Mouse (Mus musculus) E14TG2a.4 (cell line): ENCODE measurements at regions not wholly inside any gene's neighbourhood (a gene's known extent, or its start where the extent isn't known, plus 50 kb on each side); places are given as distances from the start of the nearest gene placed in this dataset.
A peak's percentile ranks its signal among the peaks of the same experiment; 100 is the strongest.

ENCODE experiments used
- H3K27me3 ChIP-seq: 2 replicates; pipeline ENCODE4 v1.6.1; 2014; ENCODE audit warnings: low read length, control low read depth; ENCODE audit not compliant: insufficient read depth
- H3K36me3 ChIP-seq: 2 replicates; pipeline ENCODE4 v1.6.1; 2014; ENCODE audit warnings: low read length, control low read depth; ENCODE audit not compliant: insufficient read depth
- H3K4me1 ChIP-seq: replicated peaks from 2 replicates; pipeline ENCODE4 v1.6.1; 2014; ENCODE audit warnings: low read depth, low read length, control low read depth
- H3K4me3 ChIP-seq: replicated peaks from 2 replicates; pipeline ENCODE4 v1.5.1; 2014; ENCODE audit warnings: mild to moderate bottlenecking, low read length
- H3K9me3 ChIP-seq: 2 replicates; pipeline ENCODE4 v1.6.1; 2014; ENCODE audit warnings: low read length, control low read depth
- CTCF ChIP-seq: conservative IDR thresholded peaks from 2 replicates; pipeline ENCODE4 v1.5.1; 2014; ENCODE audit warnings: low read length
- NANOG ChIP-seq: IDR thresholded peaks from 2 replicates; pipeline ENCODE4 v1.6.1; 2014; ENCODE audit warnings: borderline replicate concordance, low read length, mixed read lengths
- POU5F1 ChIP-seq: IDR thresholded peaks from 2 replicates; pipeline ENCODE4 v1.6.1; 2014; ENCODE audit warnings: low read length, borderline replicate concordance

GRCm38 (mm10) chr13:57191195-57191594, 295.4 kb upstream of the Trpc7 start:
- H3K9me3 ChIP-seq, result peaks cover 50% of the 10 kb centered on the region
- no peaks in the 10 kb centered on the region for H3K36me3 ChIP-seq
- TF ChIP-seq CTCF (no peak), POU5F1 (no peak), NANOG (no peak)
- H3K4me1 ChIP-seq, result peaks cover 6% of the 10 kb centered on the region; the same call in 1 of the 2 replicates
- H3K4me3 ChIP-seq, result no peak overlapping the region
- no peaks in the 10 kb centered on the region for H3K27me3 ChIP-seq

- no peak for TF ChIP-seq POU5F1
- TF ChIP-seq CTCF, result no peak
- Histone ChIP-seq H3K4me3 (no peak overlapping the region), H3K9me3 (peaks cover 35% of the 10 kb centered on the region), H3K36me3 (no peaks in the 10 kb centered on the region), H3K27me3 (no peaks in the 10 kb centered on the region), H3K4me1 (peaks cover 6% of the 10 kb centered on the region; the same call in 1 of the 2 replicates)
Measured at GRCm38 (mm10) chr13:57189246-57189645, 293.5 kb upstream of the Trpc7 start.

DNA sequence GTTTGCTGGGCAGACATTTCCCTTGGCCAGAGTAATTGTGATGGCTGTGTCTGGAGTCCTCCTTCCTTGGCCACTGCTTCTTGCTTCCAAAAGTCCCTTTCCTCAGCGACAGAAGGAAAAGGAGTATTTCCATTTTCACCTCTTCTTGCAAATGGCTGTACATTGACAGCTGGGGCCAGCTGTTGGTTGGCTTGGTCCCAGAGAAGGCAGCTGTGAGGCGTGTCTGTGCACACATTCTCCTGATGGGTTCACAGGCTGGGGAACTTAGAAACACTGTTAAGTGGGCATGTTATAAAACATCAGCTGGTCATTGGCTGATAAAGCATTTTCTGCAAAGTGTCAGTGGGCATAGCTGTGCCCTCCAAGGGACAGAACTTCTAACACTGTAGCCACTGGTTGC, 290.4 kb upstream of the Trpc7 start:
- Histone ChIP-seq H3K27me3 (no peaks in the 10 kb centered on the region), H3K4me1 (peaks cover 6% of the 10 kb centered on the region; the same call in 1 of the 2 replicates), H3K4me3 (no peak overlapping the region), H3K9me3 (peaks cover 6% of the 10 kb centered on the region), H3K36me3 (no peaks in the 10 kb centered on the region)
- TF ChIP-seq NANOG (no peak), POU5F1 (no peak), CTCF (no peak)

DNA sequence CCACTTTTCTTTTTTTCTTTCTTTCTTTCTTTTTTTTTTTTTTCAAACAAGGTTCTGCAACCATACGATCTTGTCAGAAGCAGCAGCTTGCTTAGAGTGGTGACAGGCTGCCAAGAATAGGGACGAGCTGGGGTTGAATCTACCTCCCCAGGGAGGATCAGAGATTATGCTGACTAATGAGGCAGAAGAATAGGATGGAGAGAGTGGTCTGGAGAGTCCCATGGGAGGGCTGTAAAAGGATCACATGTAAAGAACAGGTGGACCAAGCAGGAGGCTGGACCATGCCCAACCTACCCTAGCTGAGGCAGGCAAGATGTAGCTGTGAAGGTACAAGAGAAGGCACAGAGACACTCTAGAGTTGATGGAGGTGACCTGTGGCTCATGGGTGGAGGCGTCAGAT, 274.4 kb upstream of the Trpc7 start:
- Histone ChIP-seq H3K9me3 (peaks cover 11% of the 10 kb centered on the region), H3K36me3 (no peaks in the 10 kb centered on the region), H3K4me3 (no peak overlapping the region), H3K27me3 (no peaks in the 10 kb centered on the region), H3K4me1 (no peaks in the 10 kb centered on the region)
- TF ChIP-seq NANOG (no peak), POU5F1 (no peak), CTCF (no peak)

DNA sequence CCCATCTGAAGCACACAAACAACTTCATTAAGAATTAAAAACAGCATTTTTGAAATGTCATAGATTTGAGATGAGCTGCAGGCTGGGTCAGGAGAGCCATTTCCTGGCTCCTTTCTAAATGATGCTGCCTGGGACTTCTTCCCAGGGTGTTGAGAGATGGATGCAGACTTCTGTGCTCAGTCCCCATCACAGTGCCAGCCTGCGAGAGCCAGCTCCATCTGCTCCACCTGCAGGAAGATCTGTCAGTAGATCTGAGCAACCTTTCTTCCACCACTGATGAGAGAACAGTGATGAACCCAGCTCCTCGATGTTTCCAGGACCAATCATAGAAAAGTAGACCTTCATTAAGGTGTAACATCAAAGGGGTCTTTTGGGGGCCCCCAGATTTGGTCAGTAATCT, 273.8 kb upstream of the Trpc7 start:
- Histone ChIP-seq H3K9me3 (peaks cover 17% of the 10 kb centered on the region), H3K27me3 (no peaks in the 10 kb centered on the region), H3K4me1 (no peaks in the 10 kb centered on the region), H3K36me3 (no peaks in the 10 kb centered on the region), H3K4me3 (no peak overlapping the region)
- TF ChIP-seq CTCF, result no peak
- no peak for TF ChIP-seq NANOG
- TF ChIP-seq POU5F1, result no peak

GRCm38 (mm10) chr13:57165367-57165766, 269.6 kb upstream of the Trpc7 start:
- Histone ChIP-seq H3K4me1 (no peaks in the 10 kb centered on the region), H3K9me3 (peaks cover 29% of the 10 kb centered on the region), H3K27me3 (no peaks in the 10 kb centered on the region), H3K4me3 (no peak overlapping the region), H3K36me3 (no peaks in the 10 kb centered on the region)
- no peak for TF ChIP-seq POU5F1
- no peak for TF ChIP-seq CTCF
- no peak for TF ChIP-seq NANOG

GRCm38 (mm10) chr13:57152787-57153186, 257.0 kb upstream of the Trpc7 start:
- H3K4me1 ChIP-seq, result peaks cover 19% of the 10 kb centered on the region
- H3K4me3 ChIP-seq, result no peak overlapping the region
- TF ChIP-seq CTCF (no peak), POU5F1 (no peak), NANOG (peak; percentile 75)
- peaks cover 9% of the 10 kb centered on the region for H3K27me3 ChIP-seq
- H3K36me3 ChIP-seq, result no peaks in the 10 kb centered on the region
- H3K9me3 ChIP-seq, result peaks cover 3% of the 10 kb centered on the region; the same call in 1 of the 2 replicates

DNA sequence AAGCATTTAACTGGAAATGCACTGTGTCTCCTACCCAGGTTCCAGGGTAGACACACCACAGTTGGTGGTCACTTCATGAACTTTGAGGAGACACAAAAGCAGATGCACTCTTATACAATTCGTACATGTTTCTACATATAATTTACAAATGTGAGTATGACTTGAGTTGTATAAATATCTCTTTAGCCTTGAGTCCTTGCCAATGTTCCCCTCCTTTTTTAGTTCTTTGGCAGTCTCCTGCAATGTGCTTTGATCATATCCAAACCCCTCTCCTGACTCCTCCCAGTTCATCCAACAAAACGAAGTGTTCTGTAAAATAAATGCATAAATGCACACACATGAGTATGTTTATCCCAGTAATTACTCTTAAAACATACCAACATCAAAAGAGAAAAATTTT, 251.8 kb upstream of the Trpc7 start:
- H3K4me3 ChIP-seq, result no peak overlapping the region
- TF ChIP-seq CTCF (no peak), POU5F1 (no peak), NANOG (no peak)
- no peaks in the 10 kb centered on the region for H3K9me3 ChIP-seq
- H3K27me3 ChIP-seq, result peaks cover 5% of the 10 kb centered on the region
- peaks cover 18% of the 10 kb centered on the region for H3K4me1 ChIP-seq
- H3K36me3 ChIP-seq, result no peaks in the 10 kb centered on the region

DNA sequence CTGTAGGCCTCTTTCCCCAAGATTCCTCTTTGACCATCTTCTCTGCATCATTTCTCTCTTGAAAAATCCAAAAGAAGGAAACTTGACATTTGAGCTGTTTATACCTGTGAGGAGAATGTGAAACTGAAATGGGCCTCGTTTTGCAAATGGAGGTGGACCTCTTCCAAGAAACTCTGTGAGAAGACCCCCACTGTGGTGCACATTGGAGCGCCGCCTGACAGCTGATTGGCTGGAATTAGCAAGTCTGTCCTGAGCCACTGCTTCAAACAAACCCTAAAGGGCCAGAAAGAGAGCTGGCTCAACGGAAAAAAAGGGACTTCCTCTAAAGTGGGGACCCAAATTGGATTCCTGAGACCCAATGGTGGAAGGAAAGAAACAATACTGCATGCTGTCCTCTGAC, 250.9 kb upstream of the Trpc7 start:
- H3K4me3 ChIP-seq, result no peak overlapping the region
- no peaks in the 10 kb centered on the region for H3K9me3 ChIP-seq

More for the DNA sequence above, 250.9 kb upstream of the Trpc7 start:
- TF ChIP-seq NANOG, result no peak
- TF ChIP-seq POU5F1, result no peak
- TF ChIP-seq CTCF, result no peak
- Histone ChIP-seq H3K4me1 (peaks cover 12% of the 10 kb centered on the region; the same call in 1 of the 2 replicates), H3K27me3 (no peaks in the 10 kb centered on the region; the same call in 1 of the 2 replicates), H3K36me3 (no peaks in the 10 kb centered on the region)
